Mouse (Mus musculus) brain, embryonic 18.5 days (tissue): Measurements from ENCODE around the gene Me1.

Experiments
- DNase-seq: peaks from one replicate; pipeline ENCODE4 v3.0.0-alpha.2; 2012; ENCODE audit warnings: low read depth, low spot score

Gene Me1

DNA sequence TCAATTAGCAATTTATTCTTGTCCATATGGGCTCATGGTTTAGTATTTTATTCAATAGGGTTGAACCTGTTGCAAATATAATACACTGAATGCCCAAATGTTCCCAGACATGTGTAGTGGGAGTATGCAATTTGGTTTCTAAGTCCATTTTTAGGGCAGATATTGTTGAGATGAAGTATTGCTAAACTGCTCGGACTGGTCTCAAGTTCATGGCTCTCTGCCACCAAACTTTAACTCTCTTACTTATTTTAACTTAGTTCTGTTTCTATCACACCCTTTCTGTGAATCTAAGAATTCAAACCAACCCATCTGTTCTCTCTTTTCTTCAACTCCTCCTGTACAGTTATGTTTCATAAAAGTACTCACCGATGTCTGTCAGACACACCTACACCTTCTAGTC is 35.4 kb downstream of the Me1 start:
- no peak for DNase-seq

DNA sequence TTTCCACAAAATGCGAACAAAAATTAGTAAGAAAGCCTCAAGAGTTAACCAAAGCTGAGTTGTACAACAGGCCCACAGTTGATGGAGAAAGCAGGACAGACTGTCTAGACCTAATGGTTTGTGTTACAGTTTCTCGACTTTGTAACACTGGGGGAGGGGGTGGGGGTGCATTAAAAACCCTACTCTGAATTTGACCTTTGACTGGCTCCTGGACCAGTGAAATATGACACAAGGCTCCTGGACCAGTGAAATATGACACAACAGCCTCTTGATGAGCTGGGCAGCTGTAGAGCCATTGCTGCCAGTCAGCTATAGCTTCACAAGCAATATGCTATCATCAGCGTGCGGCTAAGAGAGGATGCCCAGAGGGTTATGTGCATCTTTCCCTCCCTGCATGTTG is 37.4 kb downstream of the Me1 start:
- no peak for DNase-seq

DNA sequence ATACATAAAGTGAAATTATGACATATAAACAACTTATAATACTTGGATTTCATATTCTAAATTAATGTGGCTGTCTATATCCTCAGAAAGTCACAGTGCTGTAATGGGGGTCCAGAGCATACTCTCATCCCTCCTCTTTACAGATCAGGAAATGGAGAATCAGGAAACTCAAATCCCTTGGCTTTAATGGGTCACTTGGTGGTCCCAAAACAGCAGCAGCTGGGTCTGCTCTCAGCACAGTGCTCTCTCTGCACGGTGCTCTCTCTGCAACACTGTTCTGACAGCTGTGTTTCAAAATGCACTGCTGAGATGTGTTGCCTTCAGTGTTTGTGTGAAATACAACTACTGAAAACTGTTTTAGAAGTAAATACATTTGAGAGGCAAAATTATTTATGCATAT is 43.6 kb downstream of the Me1 start:
- no peak for DNase-seq

DNA sequence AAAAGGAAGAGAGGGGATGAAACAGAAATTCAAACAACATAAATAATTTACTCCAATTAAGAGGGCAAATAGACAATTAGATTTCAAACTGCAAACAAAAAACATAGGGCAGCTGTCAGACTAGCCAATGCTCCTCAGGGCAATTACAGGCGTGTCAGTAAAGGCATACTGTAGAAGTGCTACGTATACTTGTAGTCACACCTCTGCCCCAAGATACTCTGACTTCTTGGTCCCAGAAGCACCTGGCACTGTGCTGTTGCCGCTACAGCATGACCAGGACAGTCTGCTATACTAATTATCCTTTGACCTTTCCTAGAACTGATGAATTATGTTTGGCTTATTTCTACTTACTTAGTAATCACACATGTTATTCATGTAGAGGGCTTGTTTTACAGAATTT is 44.5 kb downstream of the Me1 start:
- no peak for DNase-seq

DNA sequence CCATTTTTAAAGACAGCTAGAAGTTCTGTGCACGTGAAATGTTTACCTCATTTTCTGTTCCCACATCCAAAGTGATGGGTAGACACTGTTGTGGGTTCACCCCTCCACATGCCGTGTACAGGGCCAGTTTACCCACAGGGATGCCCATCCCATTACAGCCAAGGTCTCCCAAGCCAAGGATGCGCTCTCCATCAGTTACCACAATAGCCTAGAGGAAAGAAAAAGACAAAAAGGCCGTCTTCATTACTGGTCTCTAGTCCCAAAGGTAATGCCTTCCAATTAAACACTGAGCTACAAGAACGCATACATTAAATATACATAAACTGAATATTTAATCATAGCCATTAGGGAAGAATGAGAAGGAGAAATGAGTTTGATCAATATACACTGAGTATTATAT is 44.9 kb downstream of the Me1 start:
- no peak for DNase-seq

DNA sequence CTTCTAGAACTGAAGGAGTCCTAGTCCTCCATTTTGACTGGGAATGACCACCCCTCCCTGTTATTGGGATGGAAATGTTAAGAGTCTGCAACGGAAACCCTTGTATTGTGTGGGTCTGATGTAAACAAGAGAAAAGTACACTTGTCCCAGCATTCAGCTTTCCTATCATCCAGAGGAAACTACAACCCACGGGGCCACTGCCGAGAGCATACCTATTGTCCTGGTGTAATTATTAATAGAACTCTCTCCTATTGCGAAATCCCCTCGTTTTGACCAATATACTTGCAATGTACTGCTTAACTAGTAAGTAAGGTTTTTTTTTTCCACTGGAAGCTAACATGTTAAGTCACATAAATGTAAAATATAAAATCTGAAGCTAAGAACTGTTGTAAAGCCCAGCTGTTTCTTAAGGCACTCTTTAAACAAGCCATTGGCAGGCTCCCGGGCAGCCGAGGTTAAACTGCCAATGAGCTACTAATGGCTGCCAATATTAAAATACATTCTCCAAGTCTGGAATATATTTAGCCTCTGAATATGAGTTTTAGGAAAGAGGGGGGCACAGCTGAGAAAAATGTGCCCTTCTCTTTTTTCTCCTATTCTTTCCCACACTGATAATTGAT is 47.7 kb downstream of the Me1 start:
- no peak for DNase-seq

DNA sequence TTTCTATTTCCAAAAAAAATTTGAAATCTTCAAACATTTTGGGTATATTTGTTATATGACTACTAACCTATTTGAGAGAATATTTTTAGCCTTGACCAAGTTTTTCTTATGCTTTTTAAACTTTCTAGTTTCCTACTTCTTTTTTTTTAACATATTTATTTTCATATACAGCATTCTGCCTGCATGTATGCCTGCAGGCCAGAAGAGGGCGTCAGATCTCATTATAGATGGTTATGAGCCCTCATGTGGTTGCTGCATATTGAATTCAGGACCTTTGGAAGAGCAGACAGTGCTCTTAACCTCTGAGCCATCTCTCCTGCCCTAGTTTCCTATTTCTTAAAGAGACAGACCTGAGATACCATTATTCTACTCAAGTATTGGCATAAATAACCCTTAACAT is 48.9 kb downstream of the Me1 start:
- no peak for DNase-seq

DNA sequence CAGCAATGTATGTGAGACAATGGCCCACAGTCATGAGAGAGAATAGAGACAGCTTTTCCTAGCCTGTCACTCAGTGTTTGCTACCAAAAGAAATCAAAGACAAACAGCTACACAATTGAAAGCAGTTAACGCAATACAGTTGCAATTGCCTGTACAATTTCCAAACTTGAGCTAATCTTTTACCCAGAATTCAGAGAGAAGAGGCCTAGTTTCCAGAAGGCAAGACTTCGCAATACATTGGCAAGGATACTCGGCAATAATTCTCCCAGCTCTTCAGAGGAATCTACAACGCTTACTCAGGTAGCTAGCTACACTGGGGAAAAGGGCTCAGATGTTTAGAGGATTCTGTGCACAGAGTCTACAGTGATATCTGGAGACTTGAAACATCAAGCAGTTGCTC is 52.3 kb downstream of the Me1 start:
- DNase-seq, result no peak

DNA sequence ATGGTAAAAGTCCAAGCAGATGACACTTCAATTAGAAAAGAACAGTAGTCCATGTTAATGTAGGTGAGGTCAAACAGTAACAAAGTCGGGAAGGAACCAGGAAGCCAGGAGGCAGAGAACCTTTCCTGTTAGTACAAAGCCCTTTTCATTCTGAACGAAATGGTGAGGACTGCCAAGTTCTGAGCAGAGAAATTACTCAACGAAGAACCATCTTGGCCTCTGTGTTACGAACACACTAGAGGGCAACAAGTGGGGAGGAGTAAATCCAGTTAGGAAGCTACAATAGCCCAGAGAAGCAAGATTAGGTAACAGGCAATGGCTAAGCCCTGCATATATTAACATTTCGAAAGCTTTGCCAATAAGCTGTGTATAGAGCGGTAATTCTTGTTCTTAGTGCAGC is 57.0 kb downstream of the Me1 start:
- DNase-seq, result no peak

DNA sequence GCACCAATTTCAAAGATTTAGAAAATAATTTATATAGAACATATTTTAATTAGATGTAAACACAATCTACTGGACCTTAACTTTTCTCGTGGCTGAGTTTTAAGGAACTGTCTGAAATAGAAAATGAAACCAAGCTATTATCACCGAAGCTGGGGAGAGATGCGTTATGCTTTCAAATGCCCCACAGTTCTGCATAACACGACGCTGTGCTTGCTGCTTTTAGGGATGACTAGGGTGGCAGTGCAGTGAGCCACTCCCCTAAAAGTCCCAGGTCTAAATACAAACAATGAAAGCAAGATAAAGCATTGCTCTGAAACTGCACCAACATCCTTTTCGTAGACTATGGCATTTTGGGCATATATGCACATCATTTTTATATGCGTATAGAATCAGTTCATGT is 64.6 kb downstream of the Me1 start:
- DNase-seq, result no peak

DNA sequence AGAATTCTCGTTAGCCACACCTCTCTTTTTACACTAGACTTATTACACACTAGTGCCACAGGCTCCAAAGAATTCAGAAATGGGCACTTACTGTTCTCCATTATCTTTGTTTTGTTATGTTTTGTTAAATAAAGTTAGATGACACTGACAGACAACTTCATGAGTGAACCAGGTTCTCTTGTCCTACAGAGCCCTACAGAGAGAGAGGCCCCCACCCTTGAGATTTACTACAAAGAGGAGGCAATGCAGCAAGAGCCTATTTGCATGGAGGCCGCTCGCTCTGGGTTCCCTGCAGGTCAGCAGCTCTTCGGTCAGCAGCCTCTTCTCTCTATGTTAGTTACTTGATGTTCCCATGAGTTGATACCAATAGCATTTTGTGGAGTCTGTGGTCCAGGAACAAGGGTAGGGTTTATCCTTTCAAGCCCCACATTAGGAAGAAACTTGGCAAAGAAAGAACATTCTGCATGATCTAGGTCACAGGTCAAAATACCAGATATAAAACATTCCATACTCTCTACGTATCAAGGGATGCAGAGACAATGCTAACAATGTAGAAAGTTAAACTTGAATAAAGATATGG is 65.3 kb downstream of the Me1 start:
- DNase-seq, result no peak

DNA sequence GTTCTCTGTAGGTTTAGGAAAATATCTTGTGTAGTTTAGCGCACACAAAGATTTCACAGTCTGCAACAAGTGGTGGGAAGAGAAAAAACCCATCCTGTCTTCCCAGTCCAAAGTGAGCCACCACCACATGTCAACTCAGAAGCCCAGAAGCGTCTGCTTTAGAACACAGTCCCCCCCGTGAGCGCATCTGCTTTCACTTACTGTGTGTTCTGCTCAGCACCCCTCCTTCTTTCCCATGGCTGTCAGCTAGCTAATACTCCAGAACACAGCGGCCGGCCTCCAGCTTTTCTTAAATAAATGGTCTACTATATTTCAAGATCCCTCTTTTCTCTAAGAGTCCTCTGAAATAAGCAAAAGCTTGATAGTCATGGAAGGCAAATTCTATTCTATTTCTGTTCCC is 66.4 kb downstream of the Me1 start:
- no peak for DNase-seq

DNA sequence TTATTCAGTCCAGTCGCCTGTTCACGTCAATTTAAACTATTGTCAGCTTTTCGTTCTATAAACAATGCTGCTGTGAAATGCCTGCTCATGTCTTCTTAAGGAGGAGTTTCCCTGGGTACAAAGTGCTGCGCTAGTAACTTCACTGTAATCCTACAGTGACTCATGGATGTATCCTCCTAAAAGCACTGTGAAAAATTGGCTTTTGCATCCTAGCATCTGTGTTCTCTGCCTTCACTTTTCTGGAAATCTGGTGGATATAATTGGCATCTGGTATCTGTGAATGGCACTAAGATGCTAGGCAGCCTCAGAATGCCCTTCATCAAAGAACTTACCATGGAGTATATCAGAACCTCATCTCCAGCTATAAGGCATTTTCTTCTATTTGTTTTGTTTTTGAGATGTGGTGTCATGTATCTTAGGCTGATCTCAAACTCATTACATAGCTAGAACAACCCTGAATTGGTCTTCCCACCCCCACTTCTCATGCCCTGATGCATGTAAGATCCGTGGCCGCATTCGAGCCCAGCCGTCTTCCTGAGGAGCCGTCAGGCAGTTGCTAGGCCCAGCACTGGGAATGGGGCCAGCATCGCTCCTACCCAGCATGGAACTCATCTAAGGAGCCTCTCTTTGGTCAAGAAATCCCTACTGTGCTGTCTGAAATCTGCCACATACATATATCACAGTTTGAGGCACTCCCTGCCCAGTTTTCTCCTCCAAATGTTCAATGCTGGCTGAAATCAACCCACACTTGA is 67.8 kb downstream of the Me1 start:
- no peak for DNase-seq

DNA sequence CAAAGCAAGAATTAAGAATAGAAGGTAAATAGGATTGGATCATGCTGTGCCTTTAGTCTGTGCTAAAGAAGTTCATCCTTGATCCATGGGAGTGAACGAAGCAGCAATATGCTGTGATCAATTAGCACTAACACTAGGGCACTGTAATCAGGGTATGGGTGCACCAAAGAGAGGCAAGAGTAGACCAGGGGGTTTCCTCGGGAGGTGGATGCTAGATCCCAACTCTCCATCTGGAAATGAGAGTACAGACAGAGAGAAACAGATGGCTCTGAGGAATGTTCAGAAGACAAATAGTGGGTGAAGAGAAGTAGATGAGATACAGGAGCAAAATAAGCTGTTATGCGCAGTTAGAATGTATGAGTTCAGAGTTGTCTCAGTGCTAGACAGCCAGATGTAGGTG is 68.8 kb downstream of the Me1 start:
- DNase-seq, result no peak

DNA sequence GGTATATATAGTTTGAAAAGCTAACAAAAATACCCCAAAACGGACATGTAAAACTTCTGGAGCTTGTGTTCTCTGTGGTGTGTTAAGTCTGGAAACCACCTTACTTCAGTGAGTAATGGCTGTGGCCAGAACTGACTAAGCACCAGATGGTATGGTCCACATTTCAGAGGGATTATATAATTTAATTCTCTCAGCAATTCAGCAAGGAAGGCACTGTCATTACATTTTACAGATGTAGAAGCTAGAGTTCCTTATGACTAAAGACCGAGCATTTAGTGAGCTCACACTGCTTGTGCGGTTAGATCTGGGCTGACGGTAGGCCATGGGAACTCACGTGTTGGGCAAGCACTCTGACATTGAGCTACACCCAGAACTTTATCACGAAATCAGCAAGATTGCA is 71.0 kb downstream of the Me1 start:
- no peak for DNase-seq

DNA sequence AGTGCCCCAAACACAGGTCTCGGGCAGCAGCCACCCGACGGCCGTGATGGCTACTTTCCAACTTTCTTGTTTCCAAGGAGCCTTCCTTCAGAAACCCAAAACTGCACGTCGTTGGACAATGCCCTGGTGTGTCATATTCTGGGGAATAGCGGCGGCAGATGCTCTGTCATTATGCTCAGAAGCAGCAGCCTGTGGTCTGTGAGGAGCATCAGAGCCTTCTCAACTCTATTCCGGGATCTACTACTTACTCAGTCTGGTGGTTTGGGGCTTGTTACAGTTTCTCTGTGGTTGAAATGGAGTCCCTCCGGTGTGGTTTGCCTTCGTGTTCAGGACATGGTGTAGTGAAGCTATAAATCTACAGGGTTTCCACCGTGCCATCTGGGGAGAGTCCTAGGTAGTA is 71.7 kb downstream of the Me1 start:
- DNase-seq, result no peak

DNA sequence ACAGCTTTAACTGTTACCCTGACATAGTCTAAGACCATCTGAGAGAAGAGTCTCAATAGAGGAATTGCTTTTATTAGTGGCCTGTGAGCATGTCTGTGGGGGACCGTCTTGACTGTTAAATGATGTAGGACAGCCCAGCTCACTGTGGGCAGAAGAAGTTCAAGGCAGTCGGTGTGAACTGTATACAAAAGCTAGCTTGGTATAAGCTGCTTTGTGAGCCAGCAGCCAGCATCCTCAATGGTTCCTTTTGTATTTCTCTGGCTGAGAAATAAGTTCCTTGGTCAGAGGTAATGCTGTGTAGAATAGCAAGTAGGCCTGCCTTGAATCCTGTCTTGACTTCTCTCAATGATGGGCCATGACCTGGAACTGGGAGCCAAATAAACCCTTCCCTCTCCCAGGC is 73.7 kb downstream of the Me1 start:
- DNase-seq, result no peak

DNA sequence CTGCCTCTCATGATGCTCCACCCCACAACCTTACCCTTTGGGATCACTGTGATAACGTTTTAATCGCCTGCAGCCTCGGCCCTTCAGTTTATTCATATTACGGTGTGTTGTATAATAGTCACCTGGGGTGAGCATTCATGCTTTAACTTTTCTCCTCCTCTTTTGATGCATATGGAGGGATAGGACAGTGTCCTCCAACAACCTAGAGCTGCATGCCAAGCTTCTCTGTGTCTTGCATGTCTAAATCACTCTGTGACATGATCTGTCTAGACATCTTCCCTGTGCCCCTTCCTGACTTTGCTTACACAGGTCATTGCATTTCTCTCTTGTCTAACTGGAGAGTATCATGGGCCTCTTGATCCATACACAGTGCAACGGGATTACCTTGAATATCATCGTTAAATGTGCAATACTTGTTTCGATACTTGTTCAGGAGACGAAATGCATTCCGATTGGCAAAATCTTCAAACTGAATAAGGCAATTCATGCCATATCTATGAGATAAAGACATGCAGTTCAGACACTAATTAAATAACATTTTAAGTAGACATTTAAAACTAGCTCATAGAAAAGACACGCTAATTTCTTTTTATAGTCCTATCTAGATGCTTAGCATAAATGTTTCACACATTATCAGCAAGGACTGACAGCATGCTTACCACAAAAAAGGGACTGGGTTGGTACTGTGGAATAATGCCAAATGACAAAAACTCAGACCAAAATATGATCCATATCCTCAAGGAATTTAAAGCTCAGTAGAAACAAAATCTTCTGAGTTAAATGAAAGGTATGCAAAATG is 76.2 kb downstream of the Me1 start:
- DNase-seq, result no peak

DNA sequence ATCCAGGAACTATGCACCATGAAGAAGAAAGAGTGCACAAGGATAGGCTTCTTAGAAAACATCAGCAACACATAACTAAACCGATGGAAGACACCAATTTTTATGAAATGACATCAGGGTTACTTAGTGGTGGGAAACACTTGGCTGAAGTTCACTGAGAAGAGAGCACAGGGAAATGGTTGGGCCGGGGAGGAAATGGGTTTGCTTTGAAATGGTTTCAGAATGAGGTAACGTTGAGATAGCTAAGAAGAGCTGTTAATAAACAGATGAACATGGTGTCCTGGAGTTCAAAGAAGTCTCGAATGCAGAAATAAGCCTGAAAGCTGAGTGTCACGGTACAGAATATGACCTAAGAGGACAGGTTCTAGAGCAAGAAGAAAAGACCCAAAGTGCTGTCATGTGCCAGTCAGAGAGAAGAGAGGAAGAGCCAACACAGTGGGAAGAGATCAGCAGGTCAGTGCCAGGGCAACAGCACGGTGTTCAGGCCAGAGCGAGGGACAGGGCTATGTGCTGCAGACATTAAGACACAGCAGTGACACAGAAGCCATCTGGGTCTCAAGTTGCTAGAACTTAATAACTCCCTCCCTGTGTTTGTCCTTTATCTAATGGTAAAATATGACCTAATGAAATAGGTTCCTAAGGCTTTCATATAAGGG is 77.8 kb downstream of the Me1 start:
- DNase-seq, result no peak

DNA sequence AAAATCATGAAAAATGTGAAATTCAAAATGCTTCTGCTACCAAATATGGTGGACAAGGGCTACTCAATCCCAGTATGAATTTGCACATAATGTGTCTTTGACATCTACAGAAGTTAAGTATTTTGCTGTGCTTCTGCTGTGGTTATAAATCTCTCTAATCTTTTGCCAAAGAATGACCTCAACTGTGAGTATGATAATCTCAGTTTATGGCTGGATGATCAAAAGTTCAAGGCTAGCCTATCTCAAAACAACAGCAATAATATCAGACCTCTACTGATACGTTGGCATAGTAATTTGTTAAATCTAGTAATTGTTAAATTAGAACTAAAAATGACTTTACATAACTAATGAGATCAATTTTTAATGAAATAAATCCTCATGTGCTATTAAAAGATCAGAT is 80.0 kb downstream of the Me1 start:
- no peak for DNase-seq

DNA sequence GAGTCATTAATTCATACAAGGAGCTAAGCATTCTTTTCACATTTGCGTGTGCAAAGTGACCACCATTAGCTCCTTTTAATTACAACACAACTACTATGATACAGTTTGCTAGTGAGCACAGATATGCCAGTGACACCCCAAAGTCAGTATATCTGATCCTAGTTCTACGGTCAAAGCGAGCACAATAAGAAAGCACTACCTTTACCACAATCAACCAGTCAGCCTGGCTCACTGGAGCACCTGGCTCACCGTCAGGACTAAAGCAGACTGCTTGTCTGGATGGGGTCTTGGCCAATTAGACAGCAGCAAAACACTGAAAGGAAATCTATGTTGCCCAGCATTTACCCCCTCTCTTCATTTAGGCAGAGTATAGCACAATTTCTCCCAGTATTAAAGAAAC is 83.7 kb downstream of the Me1 start:
- no peak for DNase-seq

DNA sequence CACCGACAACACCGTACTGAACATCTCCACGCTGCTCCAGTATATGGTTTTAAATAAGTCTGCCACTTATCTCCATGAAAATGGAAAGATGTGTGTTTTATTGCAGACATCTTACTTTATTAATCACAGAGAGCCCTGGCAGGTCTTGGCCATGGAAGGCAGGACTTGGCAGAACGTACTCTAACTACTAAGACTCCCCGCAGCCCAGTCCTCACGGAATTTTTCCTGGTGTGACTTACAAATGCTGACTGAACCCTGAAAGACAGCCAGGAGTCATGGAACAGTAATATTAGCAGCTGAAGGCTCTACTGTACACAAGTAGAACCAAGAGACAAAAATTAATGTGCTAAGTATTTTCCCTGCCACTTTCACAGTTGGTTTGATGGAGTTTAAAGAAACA is 90.0 kb downstream of the Me1 start:
- no peak for DNase-seq
